Comparison of ENCODE assay signal across 26 mouse cellular contexts in the genomic region with DNA sequence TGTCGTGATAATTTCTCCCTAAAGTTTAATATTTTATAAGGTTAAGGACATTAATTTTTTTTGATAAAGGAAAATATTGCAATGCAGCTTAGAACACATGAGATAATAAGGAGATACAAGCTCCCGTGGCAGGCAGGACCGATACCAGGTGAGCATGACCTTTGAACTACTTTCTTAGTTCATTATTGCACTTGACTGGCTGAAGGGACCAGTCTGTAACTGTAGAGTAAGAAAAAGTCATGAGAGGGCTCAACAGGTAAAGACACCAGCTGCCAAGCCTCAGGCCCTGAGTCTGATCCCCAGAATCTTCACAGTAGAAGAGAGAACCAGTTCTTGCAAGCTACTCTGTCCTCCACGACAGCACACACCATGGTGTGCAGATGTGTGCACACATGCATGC. TPM values are rescaled to one million over a fixed set of nuclear protein-coding genes. Genes with fewer than 3 reads are reported as not detected.
A peak's percentile ranks its signal among the peaks of the same experiment; 100 is the strongest.
DNase-seq lines count a peak whose midpoint lies in the region; ATAC-seq and TF ChIP-seq lines count a peak whose summit lies in the region.
"Had no signal": no experiment of that assay in that cellular context is flagged by ENCODE, and none has a peak within 500 bp of the region (broad histone marks: within the 10 kb centered on the region; RNA-seq: fewer than 3 reads in every experiment).

No protein-coding gene starts in this region.

- H3K36me3 ChIP-seq in intestine, embryonic 15.5 days, result no peaks in the 10 kb centered on the region
- no peaks in the 10 kb centered on the region for H3K36me3 ChIP-seq in intestine, embryonic 16.5 days (ENCODE audit: control insufficient read depth, insufficient read depth, low read length)
- H3K36me3 ChIP-seq in intestine, postnatal 0 days (ENCODE audit: control insufficient read depth, insufficient read depth), result no peaks in the 10 kb centered on the region
- no peaks in the 10 kb centered on the region for H3K36me3 ChIP-seq in hindbrain, embryonic 11.5 days (ENCODE audit: control insufficient read depth, insufficient read depth, low read length)
- H3K36me3 ChIP-seq: G1E had no signal

- peak; percentile 34 for DNase-seq in heart, adult 11 months
- no peak for DNase-seq in heart, postnatal 14 days
- DNase-seq in hindbrain, embryonic 11.5 days (ENCODE audit: low spot score), result no peak
- DNase-seq in gastrocnemius, postnatal 36 days, result no peak
- no peak for DNase-seq in gastrocnemius, postnatal 10 days
- DNase-seq: adrenal gland, adult 2 months; adrenal gland, adult 8-10 months; adrenal gland, postnatal 10 days; adrenal gland, postnatal 14 days; adrenal gland, postnatal 25 days; adrenal gland, postnatal 36 days; B cell, adult 2 months; cerebellum, adult 11 months; cerebellum, adult 11-12 months had no signal

- peak; percentile 67 for ATAC-seq in intestine, embryonic 15.5 days
- peak; percentile 72 for ATAC-seq in intestine, embryonic 16.5 days
- ATAC-seq in intestine, postnatal 0 days, result 0 out of 2 replicates have a peak, but pooled peaks have one; percentile 10
- no peak for ATAC-seq in hindbrain, embryonic 11.5 days (ENCODE audit: low FRiP score)
- ATAC-seq: activated CD4-positive, CD25-positive, alpha-beta regulatory T cell, adult 4 months; CD4-positive, CD25-positive, alpha-beta regulatory T cell, adult 4 months; Patski had no signal

- 0 out of 2 replicates have a peak, but pooled peaks cover 3% of the 10 kb centered on the region for H3K4me1 ChIP-seq in intestine, embryonic 15.5 days (replicated peaks)
- peaks cover 5% of the 10 kb centered on the region; the same call in 1 of the 2 replicates for H3K4me1 ChIP-seq in intestine, embryonic 16.5 days (ENCODE audit: control insufficient read depth, insufficient read depth, low read length)
- H3K4me1 ChIP-seq in intestine, postnatal 0 days (replicated peaks; ENCODE audit: control insufficient read depth, insufficient read depth, low read length), result no peaks in the 10 kb centered on the region
- no peaks in the 10 kb centered on the region for H3K4me1 ChIP-seq in hindbrain, embryonic 11.5 days (replicated peaks; ENCODE audit: control insufficient read depth, insufficient read depth, low read length)

- intact Hi-C loops in heart, postnatal 14 days (cut with DNase I), result no loop called here
- intact Hi-C loops in gastrocnemius, postnatal 36 days (cut with DNase I), result no loop called here

- no peak overlapping the region for H3K4me3 ChIP-seq in intestine, embryonic 15.5 days (replicated peaks)
- no peak overlapping the region for H3K4me3 ChIP-seq in intestine, embryonic 16.5 days (ENCODE audit: low read length)
- H3K4me3 ChIP-seq in intestine, postnatal 0 days (ENCODE audit: low read depth, low read length), result no peak overlapping the region
- no peak overlapping the region for H3K4me3 ChIP-seq in hindbrain, embryonic 11.5 days (ENCODE audit: low read depth, low read length)

- no peak overlapping the region for H3K9ac ChIP-seq in intestine, embryonic 15.5 days
- H3K9ac ChIP-seq in intestine, embryonic 16.5 days (ENCODE audit: low read depth, low read length), result no peak overlapping the region
- H3K9ac ChIP-seq in intestine, postnatal 0 days (ENCODE audit: low read depth, low read length), result no peak overlapping the region
- H3K9ac ChIP-seq in hindbrain, embryonic 11.5 days (ENCODE audit: low read depth, low read length), result no peak overlapping the region

- 69% methylated on average over 4 of the region's 4 CpGs for WGBS in intestine, embryonic 15.5 days
- WGBS in intestine, embryonic 16.5 days, result 65% methylated on average over 4 of the region's 4 CpGs
- 43% methylated on average over 4 of the region's 4 CpGs for WGBS in intestine, postnatal 0 days
- WGBS in hindbrain, embryonic 11.5 days, result 83% methylated on average over 4 of the region's 4 CpGs

- TF ChIP-seq CTCF in intestine, postnatal 0 days (IDR thresholded peaks at IDR 0.05; ENCODE audit: low read depth), result no peak

- H3K27ac ChIP-seq in intestine, embryonic 15.5 days, result no peak overlapping the region
- 0 out of 2 replicates have a peak overlapping the region, but pooled peaks have one; percentile 57 for H3K27ac ChIP-seq in intestine, embryonic 16.5 days (ENCODE audit: low read length)
- no peak overlapping the region for H3K27ac ChIP-seq in intestine, postnatal 0 days (ENCODE audit: low read depth, low read length)
- no peak overlapping the region for H3K27ac ChIP-seq in hindbrain, embryonic 11.5 days (ENCODE audit: low read depth, low read length)

- H3K4me2 ChIP-seq in intestine, embryonic 15.5 days (replicated peaks), result no peak overlapping the region
- no peak overlapping the region for H3K4me2 ChIP-seq in intestine, embryonic 16.5 days (ENCODE audit: low read depth, low read length)
- no peak overlapping the region for H3K4me2 ChIP-seq in intestine, postnatal 0 days (replicated peaks; ENCODE audit: low read depth)
- H3K4me2 ChIP-seq in hindbrain, embryonic 11.5 days (replicated peaks; ENCODE audit: low read depth, low read length), result no peak overlapping the region

- no peaks in the 10 kb centered on the region for H3K27me3 ChIP-seq in intestine, embryonic 15.5 days (replicated peaks)
- H3K27me3 ChIP-seq in intestine, embryonic 16.5 days (replicated peaks; ENCODE audit: control insufficient read depth, insufficient read depth, low read length), result no peaks in the 10 kb centered on the region
- no peaks in the 10 kb centered on the region for H3K27me3 ChIP-seq in intestine, postnatal 0 days (replicated peaks; ENCODE audit: control insufficient read depth, insufficient read depth, low read length)
- H3K27me3 ChIP-seq in hindbrain, embryonic 11.5 days (ENCODE audit: control insufficient read depth, insufficient read depth, low read length), result no peaks in the 10 kb centered on the region
- H3K27me3 ChIP-seq: CH12.LX had no signal

- no peaks in the 10 kb centered on the region for H3K9me3 ChIP-seq in intestine, embryonic 15.5 days
- no peaks in the 10 kb centered on the region for H3K9me3 ChIP-seq in intestine, embryonic 16.5 days (ENCODE audit: control insufficient read depth, low read length)
- H3K9me3 ChIP-seq in intestine, postnatal 0 days (ENCODE audit: control insufficient read depth), result no peaks in the 10 kb centered on the region
- no peaks in the 10 kb centered on the region for H3K9me3 ChIP-seq in hindbrain, embryonic 11.5 days (ENCODE audit: control insufficient read depth, low read length)
- H3K9me3 ChIP-seq: G1E had no signal

RNA-seq across cellular contexts. Expression of gene Nr1h5, which starts 13.0 kb away (rescaled TPM):
- total RNA-seq in heart, postnatal 14 days (2021), result under 1 TPM in 1 of 2 experiments, not detected in 1; 0.15 TPM
- 0.06 and 0.15 TPM in 2 replicates for polyA plus RNA-seq in intestine, embryonic 15.5 days (2015; fragmentation: Nextera tagmentation; extraction: Ambion mirVana)
- polyA plus RNA-seq in intestine, embryonic 16.5 days (2015; fragmentation: Nextera tagmentation; extraction: Ambion mirVana), result 0.15 TPM in 1 of 2 replicates, not detected in the other
- not detected in 2 replicates for polyA plus RNA-seq in intestine, postnatal 0 days (2015; fragmentation: Nextera tagmentation; extraction: Ambion mirVana)
- not detected in 2 replicates for polyA plus RNA-seq in hindbrain, embryonic 11.5 days (2014; fragmentation: Nextera tagmentation; extraction: Ambion mirVana)
- not detected for total RNA-seq in gastrocnemius, postnatal 36 days (2021)
- total RNA-seq in gastrocnemius, postnatal 10 days (2021), result not detected
- total RNA-seq: adrenal gland, adult 18-20 months; adrenal gland, adult 2 months; adrenal gland, adult 8-10 months; adrenal gland, postnatal 25 days; adrenal gland, postnatal 36 days; CH12.LX; ES-E14; G1E; MEL had no signal
- polyA plus RNA-seq: activated CD4-positive, CD25-positive, alpha-beta regulatory T cell, adult 4 months; adrenal gland, adult 2 months; CD4-positive, CD25-positive, alpha-beta regulatory T cell, adult 4 months; G1E had no signal

RNA-seq across cellular contexts. Expression of gene Sike1, which starts 18.6 kb away (rescaled TPM):
- total RNA-seq in heart, postnatal 14 days (2021), result 10 to 100 TPM; 87.8 to 90.9 TPM
- 46.6 and 51.9 TPM in 2 replicates for polyA plus RNA-seq in intestine, embryonic 15.5 days (2015; fragmentation: Nextera tagmentation; extraction: Ambion mirVana)
- polyA plus RNA-seq in intestine, embryonic 16.5 days (2015; fragmentation: Nextera tagmentation; extraction: Ambion mirVana), result 43.4 and 44.9 TPM in 2 replicates
- 36.6 and 37.4 TPM in 2 replicates for polyA plus RNA-seq in intestine, postnatal 0 days (2015; fragmentation: Nextera tagmentation; extraction: Ambion mirVana)
- 103 and 104 TPM in 2 replicates for polyA plus RNA-seq in hindbrain, embryonic 11.5 days (2014; fragmentation: Nextera tagmentation; extraction: Ambion mirVana)
- total RNA-seq in gastrocnemius, postnatal 36 days (2021), result 10 to 100 TPM; 37.0 to 46.1 TPM
- 10 to 100 TPM; 82.6 to 88.0 TPM for total RNA-seq in gastrocnemius, postnatal 10 days (2021)

RNA-seq across cellular contexts. Expression of gene Sycp1, which starts 41.0 kb away (rescaled TPM):
- total RNA-seq in heart, postnatal 14 days (2021), result not detected
- not detected in 2 replicates for polyA plus RNA-seq in intestine, embryonic 15.5 days (2015; fragmentation: Nextera tagmentation; extraction: Ambion mirVana)
- not detected in 2 replicates for polyA plus RNA-seq in intestine, embryonic 16.5 days (2015; fragmentation: Nextera tagmentation; extraction: Ambion mirVana)
- polyA plus RNA-seq in intestine, postnatal 0 days (2015; fragmentation: Nextera tagmentation; extraction: Ambion mirVana), result not detected in 2 replicates
- 0.11 TPM in 1 of 2 replicates, not detected in the other for polyA plus RNA-seq in hindbrain, embryonic 11.5 days (2014; fragmentation: Nextera tagmentation; extraction: Ambion mirVana)
- total RNA-seq in gastrocnemius, postnatal 36 days (2021), result not detected
- total RNA-seq in gastrocnemius, postnatal 10 days (2021), result under 1 TPM in 1 of 2 experiments, not detected in 1; 0.14 TPM
- total RNA-seq: adrenal gland, adult 18-20 months; adrenal gland, adult 2 months; adrenal gland, adult 8-10 months; adrenal gland, postnatal 10 days; adrenal gland, postnatal 25 days; adrenal gland, postnatal 36 days; CH12.LX had no signal
- polyA plus RNA-seq: adrenal gland, adult 2 months; brain, embryonic 14.5 days; CD4-positive, CD25-positive, alpha-beta regulatory T cell, adult 4 months; G1E; Patski had no signal

RNA-seq across cellular contexts. Expression of gene Csde1, which starts 43.3 kb away (rescaled TPM):
- total RNA-seq in heart, postnatal 14 days (2021), result 100 to 1,000 TPM; 413 to 418 TPM
- polyA plus RNA-seq in intestine, embryonic 15.5 days (2015; fragmentation: Nextera tagmentation; extraction: Ambion mirVana), result 268 and 301 TPM in 2 replicates
- 235 and 244 TPM in 2 replicates for polyA plus RNA-seq in intestine, embryonic 16.5 days (2015; fragmentation: Nextera tagmentation; extraction: Ambion mirVana)
- polyA plus RNA-seq in intestine, postnatal 0 days (2015; fragmentation: Nextera tagmentation; extraction: Ambion mirVana), result 113 and 126 TPM in 2 replicates
- 561 and 569 TPM in 2 replicates for polyA plus RNA-seq in hindbrain, embryonic 11.5 days (2014; fragmentation: Nextera tagmentation; extraction: Ambion mirVana)
- 100 to 1,000 TPM; 843 to 962 TPM for total RNA-seq in gastrocnemius, postnatal 36 days (2021)
- total RNA-seq in gastrocnemius, postnatal 10 days (2021), result 100 to 1,000 TPM; 466 to 483 TPM
